Mouse (Mus musculus) embryonic fibroblast, embryonic 13.5 days (primary cell): Measurements from ENCODE around the gene Usp8.

Experiments used
- CTCF ChIP-seq: IDR thresholded peaks from 2 replicates; pipeline ENCODE4 v1.5.1; 2011; ENCODE audit warnings: mild to moderate bottlenecking, control low read depth, low read length, moderate library complexity, borderline replicate concordance; ENCODE audit not compliant: insufficient read depth
- POLR2A ChIP-seq: IDR thresholded peaks from 2 replicates; pipeline ENCODE4 v1.6.1; 2011; ENCODE audit warnings: low read depth, mild to moderate bottlenecking, control low read depth, low read length, moderate library complexity

- no peak for TF ChIP-seq POLR2A
- TF ChIP-seq CTCF = no peak
Measured at GRCm38 (mm10) chr2:126682333-126682732, 24.8 kb upstream of the Usp8 start.
